Mouse (Mus musculus): Measurements from ENCODE around the gene Ercc1. TPM values are rescaled to one million over a fixed set of nuclear protein-coding genes. Genes with fewer than 3 reads are reported as not detected.

Ercc1 gene
- polyA plus RNA-seq (2016; fragmentation: Nextera tagmentation; extraction: Ambion mirVana), result 95.3 and 96.1 TPM in 2 replicates

- no peak for DNase-seq (ENCODE audit: extremely low spot score, low spot score)
- Histone ChIP-seq H3K4me3 (peak within 1 kb of the TSS; percentile 75), H3K27me3 (ENCODE audit: poor library complexity, severe bottlenecking) (peaks cover 17% of the 10 kb centered on the region), H3K9me3 (no peaks in the 10 kb centered on the region), H3K36me3 (replicated peaks) (peaks cover 15% of the 10 kb centered on the region), H3K27ac (peak within 1 kb of the TSS; percentile 94), H3K4me1 (peaks cover 46% of the 10 kb centered on the region)
- WGBS, result 29% methylated on average over 12 of the region's 12 CpGs
Observed at GRCm38 (mm10) chr7:19344237-19344847, at the start of gene Ercc1. Gene Ercc1 (plus strand): TSS chr7:19344778.

GRCm38 (mm10) chr7:19295503-19296185 is 48.9 kb upstream of the Ercc1 start:
- Histone ChIP-seq H3K9me3 (no peaks in the 10 kb centered on the region), H3K4me3 (peak overlapping the region; percentile 50), H3K27me3 (ENCODE audit: poor library complexity, severe bottlenecking) (no peaks in the 10 kb centered on the region), H3K36me3 (replicated peaks) (peaks cover 15% of the 10 kb centered on the region), H3K27ac (peak overlapping the region; percentile 75), H3K4me1 (peaks cover 24% of the 10 kb centered on the region)
- 17% methylated on average over 22 of the region's 22 CpGs for WGBS
- peak; percentile 94 for DNase-seq (ENCODE audit: extremely low spot score, low spot score)

DNA sequence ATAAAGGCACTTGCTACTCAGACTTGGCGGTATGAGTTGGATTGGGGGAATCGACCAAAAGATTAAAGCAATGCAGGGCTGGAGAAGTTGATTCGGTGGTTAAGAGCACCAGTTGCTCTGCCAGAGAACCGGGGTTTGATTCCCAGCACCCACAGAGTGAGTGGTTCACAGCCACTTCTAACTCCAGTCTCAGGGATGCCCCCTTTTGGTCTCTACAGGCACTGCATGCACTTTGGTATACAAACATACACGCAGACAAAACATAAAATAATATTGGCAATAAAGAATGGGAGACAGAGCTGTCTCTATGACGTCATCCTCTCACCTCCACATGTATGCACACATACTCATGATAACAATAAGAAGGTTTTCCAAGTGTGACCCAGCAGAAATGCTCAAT is 47.5 kb upstream of the Ercc1 start:
- H3K4me1 ChIP-seq, result peaks cover 19% of the 10 kb centered on the region
- H3K9me3 ChIP-seq, result no peaks in the 10 kb centered on the region
- no peak overlapping the region for H3K27ac ChIP-seq
- peaks cover 15% of the 10 kb centered on the region for H3K36me3 ChIP-seq (replicated peaks)
- peaks cover 9% of the 10 kb centered on the region for H3K27me3 ChIP-seq (ENCODE audit: poor library complexity, severe bottlenecking)
- no peak overlapping the region for H3K4me3 ChIP-seq
- no peak for DNase-seq (ENCODE audit: extremely low spot score, low spot score)
- WGBS, result 89% methylated on average over 6 of the region's 6 CpGs

DNA sequence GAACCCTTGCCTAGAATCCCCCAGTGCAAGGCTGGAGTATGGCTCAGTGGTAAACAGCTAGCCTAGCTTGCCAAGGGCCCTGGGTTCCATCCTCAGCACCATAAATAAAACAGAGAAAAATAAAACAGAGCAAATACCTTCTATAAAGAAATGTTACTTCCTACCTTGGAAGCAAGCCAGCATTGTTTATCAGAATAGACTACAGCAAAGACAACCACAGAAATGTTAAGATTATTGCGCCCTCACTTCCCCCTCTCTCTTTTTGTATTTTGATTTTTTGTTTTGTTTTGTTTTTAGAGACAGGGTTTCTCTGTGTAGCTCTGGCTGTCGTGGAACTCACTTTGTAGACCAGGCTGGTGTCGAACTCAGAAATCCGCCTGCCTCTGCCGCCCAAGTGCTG is 46.8 kb upstream of the Ercc1 start:
- WGBS, result 93% methylated on average over 5 of the region's 5 CpGs
- Histone ChIP-seq H3K27ac (no peak overlapping the region), H3K4me3 (no peak overlapping the region), H3K4me1 (peaks cover 22% of the 10 kb centered on the region), H3K36me3 (replicated peaks) (peaks cover 15% of the 10 kb centered on the region), H3K27me3 (ENCODE audit: poor library complexity, severe bottlenecking) (peaks cover 16% of the 10 kb centered on the region), H3K9me3 (no peaks in the 10 kb centered on the region)
- no peak for DNase-seq (ENCODE audit: extremely low spot score, low spot score)

DNA sequence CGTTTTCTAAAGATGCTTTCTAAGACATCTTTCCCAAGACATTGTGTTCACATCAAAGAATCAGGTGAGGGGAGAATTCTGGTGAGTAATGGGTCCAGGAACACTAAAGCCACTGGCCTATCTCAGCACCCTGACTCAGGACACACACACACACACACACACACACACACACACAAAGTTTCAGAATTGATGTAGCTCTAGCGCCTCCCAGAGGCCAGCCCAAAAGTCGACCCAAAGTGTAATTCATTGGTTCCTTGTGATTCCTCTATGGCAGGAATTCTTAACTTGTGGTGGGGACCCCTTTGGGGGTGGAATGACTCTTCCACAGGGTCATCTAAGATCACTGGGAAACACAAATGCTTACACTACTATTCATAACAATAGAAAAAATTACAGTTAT is 45.4 kb upstream of the Ercc1 start:
- Histone ChIP-seq H3K4me3 (no peak overlapping the region), H3K27me3 (ENCODE audit: poor library complexity, severe bottlenecking) (peaks cover 30% of the 10 kb centered on the region), H3K27ac (no peak overlapping the region), H3K9me3 (no peaks in the 10 kb centered on the region), H3K4me1 (peaks cover 32% of the 10 kb centered on the region), H3K36me3 (replicated peaks) (peaks cover 3% of the 10 kb centered on the region; the same call in 1 of the 2 replicates)
- 26% methylated on average over 3 of the region's 3 CpGs for WGBS
- peak; percentile 58 for DNase-seq (ENCODE audit: extremely low spot score, low spot score)

- peaks cover 46% of the 10 kb centered on the region for H3K27me3 ChIP-seq (ENCODE audit: poor library complexity, severe bottlenecking)
- peak overlapping the region; percentile 79 for H3K27ac ChIP-seq
- H3K36me3 ChIP-seq (replicated peaks), result no peaks in the 10 kb centered on the region
- H3K4me3 ChIP-seq, result peak overlapping the region; percentile 52
- H3K4me1 ChIP-seq, result peaks cover 39% of the 10 kb centered on the region
- no peaks in the 10 kb centered on the region for H3K9me3 ChIP-seq
- DNase-seq (ENCODE audit: extremely low spot score, low spot score), result peak; percentile 73
- WGBS, result under 1% methylated on average over 29 of the region's 29 CpGs
Observed at GRCm38 (mm10) chr7:19300501-19301421, 43.8 kb upstream of the Ercc1 start.

GRCm38 (mm10) chr7:19301461-19302263 is 42.9 kb upstream of the Ercc1 start:
- Histone ChIP-seq H3K27ac (no peak overlapping the region), H3K9me3 (no peaks in the 10 kb centered on the region), H3K4me3 (peak overlapping the region; percentile 52), H3K36me3 (replicated peaks) (no peaks in the 10 kb centered on the region), H3K27me3 (ENCODE audit: poor library complexity, severe bottlenecking) (peaks cover 55% of the 10 kb centered on the region), H3K4me1 (peaks cover 38% of the 10 kb centered on the region)
- DNase-seq (ENCODE audit: extremely low spot score, low spot score), result no peak
- whole genome bisulfite sequencing, result 10% methylated on average over 16 of the region's 16 CpGs

GRCm38 (mm10) chr7:19302264-19303045 is 42.1 kb upstream of the Ercc1 start:
- Histone ChIP-seq H3K9me3 (no peaks in the 10 kb centered on the region), H3K4me3 (peak overlapping the region; percentile 52), H3K27me3 (ENCODE audit: poor library complexity, severe bottlenecking) (peaks cover 63% of the 10 kb centered on the region), H3K27ac (no peak overlapping the region), H3K36me3 (replicated peaks) (no peaks in the 10 kb centered on the region), H3K4me1 (peaks cover 39% of the 10 kb centered on the region)
- WGBS, result 54% methylated on average over 13 of the region's 13 CpGs
- DNase-seq (ENCODE audit: extremely low spot score, low spot score), result no peak

- Histone ChIP-seq H3K4me3 (no peak overlapping the region), H3K36me3 (replicated peaks) (no peaks in the 10 kb centered on the region), H3K27me3 (ENCODE audit: poor library complexity, severe bottlenecking) (peaks cover 66% of the 10 kb centered on the region), H3K4me1 (peaks cover 45% of the 10 kb centered on the region), H3K9me3 (no peaks in the 10 kb centered on the region), H3K27ac (no peak overlapping the region)
- DNase-seq (ENCODE audit: extremely low spot score, low spot score), result no peak
- WGBS, result 71% methylated on average over 12 of the region's 12 CpGs
Observed at GRCm38 (mm10) chr7:19303046-19303305, 41.6 kb upstream of the Ercc1 start.

- Histone ChIP-seq H3K4me3 (peak overlapping the region; percentile 49), H3K4me1 (peaks cover 53% of the 10 kb centered on the region), H3K9me3 (no peaks in the 10 kb centered on the region), H3K36me3 (replicated peaks) (no peaks in the 10 kb centered on the region), H3K27me3 (ENCODE audit: poor library complexity, severe bottlenecking) (peaks cover 69% of the 10 kb centered on the region), H3K27ac (no peak overlapping the region)
- WGBS, result under 1% methylated on average over 16 of the region's 16 CpGs
- DNase-seq (ENCODE audit: extremely low spot score, low spot score), result peak; percentile 85
Observed at GRCm38 (mm10) chr7:19303770-19304169, 40.8 kb upstream of the Ercc1 start.

DNA sequence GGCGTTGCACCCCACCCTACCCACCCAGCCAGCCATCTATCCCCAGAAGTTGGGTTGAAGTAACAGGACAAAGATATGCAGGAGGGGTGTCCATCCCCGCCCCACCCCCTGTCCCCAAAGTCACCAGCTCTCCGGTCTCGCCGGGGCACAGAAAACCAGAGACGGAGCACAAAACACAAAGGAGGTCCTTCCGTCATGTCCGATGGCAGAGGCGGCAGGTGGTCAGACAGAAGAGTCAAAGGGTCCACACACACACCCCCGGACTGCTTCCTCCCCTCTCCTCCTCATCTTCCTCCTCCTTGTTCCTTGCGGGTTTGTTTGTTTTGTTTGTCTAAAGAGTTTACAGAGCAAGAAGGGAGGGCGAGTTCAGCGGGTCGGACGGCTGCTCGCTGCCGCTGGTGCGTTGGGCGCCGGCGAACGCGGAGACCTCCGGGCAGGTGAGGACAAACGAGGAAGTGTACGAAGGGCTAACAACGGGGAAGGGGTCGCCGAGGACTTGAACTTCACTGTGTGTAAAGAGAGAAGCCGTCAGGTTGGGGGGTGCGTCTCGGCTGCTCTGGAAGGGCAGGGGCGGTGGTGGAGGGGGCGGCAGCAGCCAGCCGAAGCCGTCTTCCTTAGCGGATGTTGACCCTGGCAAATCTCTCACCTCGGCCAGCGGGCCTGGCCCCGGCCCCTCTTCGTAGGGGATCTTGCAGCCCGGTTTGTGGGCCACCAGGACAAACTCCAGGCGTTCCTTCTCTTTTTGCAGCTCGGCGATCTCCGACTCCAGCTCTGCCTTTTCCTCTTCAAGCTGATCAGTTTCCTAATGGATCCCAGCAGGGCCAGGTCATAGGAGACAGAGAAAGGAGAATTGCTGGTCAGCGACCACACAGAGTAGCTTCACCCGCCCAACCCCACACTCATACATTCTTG is 39.8 kb upstream of the Ercc1 start:
- no peaks in the 10 kb centered on the region for H3K36me3 ChIP-seq (replicated peaks)
- no peak overlapping the region for H3K27ac ChIP-seq
- 3% methylated on average over 48 of the region's 48 CpGs for WGBS
- H3K27me3 ChIP-seq (ENCODE audit: poor library complexity, severe bottlenecking), result peaks cover 75% of the 10 kb centered on the region
- DNase-seq (ENCODE audit: extremely low spot score, low spot score), result no peak
- H3K4me1 ChIP-seq, result peaks cover 61% of the 10 kb centered on the region
- H3K4me3 ChIP-seq, result peak overlapping the region; percentile 49
- no peaks in the 10 kb centered on the region for H3K9me3 ChIP-seq

Data from forebrain, embryonic 10.5 days (tissue).